Mouse (Mus musculus) urinary bladder, adult 2 months (tissue): ENCODE results near the gene Gmeb2. TPM values are rescaled to one million over a fixed set of nuclear protein-coding genes. Genes with fewer than 3 reads are reported as not detected.
A peak's percentile ranks its signal among the peaks of the same experiment; 100 is the strongest.

ENCODE experiments used
- DNase-seq: peaks from one replicate; pipeline ENCODE4 v3.0.0; 2022; ENCODE audit warnings: low spot score
- polyA plus RNA-seq: library from polyadenylated mRNA; depleted of rRNA; stranded (reverse); fragments of >200 nt; gene quantifications from 2 replicates; pipeline ENCODE4 v1.2.3, GENCODE M21; 2012; rRNA removed

Gmeb2 gene
- polyA plus RNA-seq, 1 experiment: 21.0 TPM

GRCm38 (mm10) chr2:181227122-181227521, 60.7 kb downstream of the Gmeb2 start:
- DNase-seq: no peak

- DNase-seq: no peak
These were observed 62.8 kb downstream of the Gmeb2 start for GRCm38 (mm10) chr2:181224994-181225393.

- DNase-seq: no peak
These were observed 67.5 kb downstream of the Gmeb2 start for GRCm38 (mm10) chr2:181220361-181220760.

GRCm38 (mm10) chr2:181219538-181220216, 68.2 kb downstream of the Gmeb2 start, which contains the start of gene Fndc11:
Gene Fndc11, plus strand, starts transcription at chr2:181220013.
- DNase-seq: peak; percentile 52

- DNase-seq: no peak
These were observed 68.9 kb downstream of the Gmeb2 start for GRCm38 (mm10) chr2:181218881-181219485.

GRCm38 (mm10) chr2:181216037-181216436, 71.8 kb downstream of the Gmeb2 start:
- DNase-seq: no peak

- DNase-seq: no peak
These were observed 74.8 kb downstream of the Gmeb2 start, which contains the start of gene Srms for GRCm38 (mm10) chr2:181213021-181213445. Gene Srms, minus strand, starts transcription at chr2:181213185.

- no peak for DNase-seq
These were observed 75.3 kb downstream of the Gmeb2 start for GRCm38 (mm10) chr2:181212389-181213020.

GRCm38 (mm10) chr2:181206118-181206517, 81.7 kb downstream of the Gmeb2 start:
- no peak for DNase-seq

- no peak for DNase-seq
These were observed 82.2 kb downstream of the Gmeb2 start for GRCm38 (mm10) chr2:181205678-181206077.

- no peak for DNase-seq
These were observed 84.9 kb downstream of the Gmeb2 start for GRCm38 (mm10) chr2:181202886-181203285.

GRCm38 (mm10) chr2:181202422-181202821, 85.4 kb downstream of the Gmeb2 start, which contains the start of gene Ptk6:
Gene Ptk6, minus strand, starts transcription at chr2:181202789.
- DNase-seq: no peak

GRCm38 (mm10) chr2:181201606-181202005, 86.2 kb downstream of the Gmeb2 start:
- no peak for DNase-seq

Other genes starting within 250 kb of the Gmeb2 start
- 0.03 TPM in 2 replicates for gene Chrna4, start 244.5 kb downstream of the Gmeb2 start, polyA plus RNA-seq
- gene Kcnq2, start 152.7 kb downstream of the Gmeb2 start, polyA plus RNA-seq: 0.07 and 0.12 TPM in 2 replicates
- gene Eef1a2, start 131.0 kb downstream of the Gmeb2 start, polyA plus RNA-seq: 0.48 and 0.97 TPM in 2 replicates
- 116 and 147 TPM in 2 replicates for gene Ppdpf, start 100.8 kb downstream of the Gmeb2 start, polyA plus RNA-seq
- 0.04 and 0.07 TPM in 2 replicates for gene Ptk6, start 85.2 kb downstream of the Gmeb2 start, polyA plus RNA-seq
- 0.49 and 0.51 TPM in 2 replicates for gene Srms, start 74.8 kb downstream of the Gmeb2 start, polyA plus RNA-seq
- 0.23 and 0.27 TPM in 2 replicates for gene Fndc11, start 68.0 kb downstream of the Gmeb2 start, polyA plus RNA-seq
- gene Helz2, start 46.0 kb downstream of the Gmeb2 start, polyA plus RNA-seq: 10.9 and 11.4 TPM in 2 replicates
- gene Stmn3, start 26.5 kb upstream of the Gmeb2 start, polyA plus RNA-seq: 1.1 and 1.3 TPM in 2 replicates
- 42.1 and 55.2 TPM in 2 replicates for gene Rtel1, start 31.7 kb upstream of the Gmeb2 start, polyA plus RNA-seq
- gene Zgpat, start 76.9 kb upstream of the Gmeb2 start, polyA plus RNA-seq: 36.7 and 41.9 TPM in 2 replicates
- 67.5 and 73.0 TPM in 2 replicates for gene Arfrp1, start 77.4 kb upstream of the Gmeb2 start, polyA plus RNA-seq
- 26.6 and 36.3 TPM in 2 replicates for gene Lime1, start 92.0 kb upstream of the Gmeb2 start, polyA plus RNA-seq
- 4.4 and 4.6 TPM in 2 replicates for gene Zbtb46, start 171.4 kb upstream of the Gmeb2 start, polyA plus RNA-seq
- not detected in 2 replicates for gene Abhd16b, start 205.2 kb upstream of the Gmeb2 start, polyA plus RNA-seq
- gene Tpd52l2, start 209.1 kb upstream of the Gmeb2 start, polyA plus RNA-seq: 118 and 128 TPM in 2 replicates
- 51.2 and 52.7 TPM in 2 replicates for gene Dnajc5, start 232.4 kb upstream of the Gmeb2 start, polyA plus RNA-seq